In genomic region chr19:23447988-23448497, GRCm38 (mm10) we compare ENCODE assay signal across 8 mouse cellular contexts. TPM values are rescaled to one million over a fixed set of nuclear protein-coding genes. Genes with fewer than 3 reads are reported as not detected.
DNase-seq lines count a peak whose midpoint lies in the region; ATAC-seq and TF ChIP-seq lines count a peak whose summit lies in the region.

Mamdc2 (minus strand) TSS chr19:23448442.

- ATAC-seq in intestine, postnatal 0 days = no peak
- peak; percentile 53 for ATAC-seq in lung, postnatal 0 days

- no peaks in the 10 kb centered on the region for H3K36me3 ChIP-seq in thymus, adult 2 months (ENCODE audit: control insufficient read depth, insufficient read depth, low read length)
- H3K36me3 ChIP-seq in intestine, postnatal 0 days (ENCODE audit: control insufficient read depth, insufficient read depth) = no peaks in the 10 kb centered on the region
- H3K36me3 ChIP-seq in lung, postnatal 0 days (ENCODE audit: insufficient read depth, low read length) = no peaks in the 10 kb centered on the region

- 6% methylated on average over 19 of the region's 19 CpGs for WGBS in thymus, adult 2 months
- WGBS in cerebellum, adult 2 months = 4% methylated on average over 19 of the region's 19 CpGs
- WGBS in intestine, postnatal 0 days = 1% methylated on average over 19 of the region's 19 CpGs
- under 1% methylated on average over 18 of the region's 19 CpGs for WGBS in lung, postnatal 0 days

- H3K4me2 ChIP-seq in intestine, postnatal 0 days (replicated peaks; ENCODE audit: low read depth) = peak within 1 kb of the TSS; percentile 67
- H3K4me2 ChIP-seq in lung, postnatal 0 days (replicated peaks; ENCODE audit: low read depth, low read length) = peak within 1 kb of the TSS; percentile 79

- peaks cover 7% of the 10 kb centered on the region; the same call in 1 of the 2 replicates for H3K9me3 ChIP-seq in intestine, postnatal 0 days (ENCODE audit: control insufficient read depth)
- H3K9me3 ChIP-seq in lung, postnatal 0 days (ENCODE audit: low read length) = no peaks in the 10 kb centered on the region; the same call in 1 of the 2 replicates

- H3K27ac ChIP-seq in thymus, adult 2 months (ENCODE audit: control insufficient read depth, insufficient read depth, low read length) = no peak within 1 kb of the TSS
- H3K27ac ChIP-seq in cerebellum, adult 2 months (ENCODE audit: insufficient read depth, low read length) = no peak within 1 kb of the TSS
- H3K27ac ChIP-seq in gastrocnemius, adult 2 months = peak within 1 kb of the TSS; percentile 69
- no peak within 1 kb of the TSS for H3K27ac ChIP-seq in intestine, postnatal 0 days (ENCODE audit: low read depth, low read length)
- H3K27ac ChIP-seq in lung, postnatal 0 days (ENCODE audit: low read length) = no peak within 1 kb of the TSS

- no peaks in the 10 kb centered on the region for H3K27me3 ChIP-seq in thymus, adult 2 months (ENCODE audit: control insufficient read depth, insufficient read depth, low read length)
- H3K27me3 ChIP-seq in cerebellum, adult 2 months (ENCODE audit: control insufficient read depth, insufficient read depth, low read length) = no peaks in the 10 kb centered on the region
- H3K27me3 ChIP-seq in intestine, postnatal 0 days (replicated peaks; ENCODE audit: control insufficient read depth, insufficient read depth, low read length) = 0 out of 2 replicates have a peak, but pooled peaks cover 4% of the 10 kb centered on the region
- H3K27me3 ChIP-seq in lung, postnatal 0 days (replicated peaks; ENCODE audit: insufficient read depth, low read length) = no peaks in the 10 kb centered on the region

- no peak for TF ChIP-seq EP300 in lung, postnatal 0 days (IDR thresholded peaks at IDR 0.05)

- no peak for TF ChIP-seq CTCF in thymus, adult 2 months (IDR thresholded peaks at IDR 0.05; ENCODE audit: borderline replicate concordance, control insufficient read depth, extremely low read depth, insufficient read depth, low read length, poor library complexity)
- TF ChIP-seq CTCF in cerebellum, adult 2 months (IDR thresholded peaks at IDR 0.05; ENCODE audit: borderline replicate concordance, insufficient read depth, low read depth, low read length) = no peak
- TF ChIP-seq CTCF in gastrocnemius, adult 2 months (IDR thresholded peaks at IDR 0.05) = no peak
- TF ChIP-seq CTCF in intestine, postnatal 0 days (IDR thresholded peaks at IDR 0.05; ENCODE audit: low read depth) = no peak
- TF ChIP-seq CTCF in lung, postnatal 0 days (IDR thresholded peaks at IDR 0.05) = no peak

- no peak for TF ChIP-seq POLR2A in thymus, adult 2 months (IDR thresholded peaks at IDR 0.05; ENCODE audit: control insufficient read depth, extremely low read depth, insufficient read depth, low read length, poor library complexity)
- TF ChIP-seq POLR2A in cerebellum, adult 2 months (IDR thresholded peaks at IDR 0.05; ENCODE audit: borderline replicate concordance, insufficient read depth, low read length) = no peak

- H3K4me3 ChIP-seq in thymus, adult 2 months (ENCODE audit: control insufficient read depth, insufficient read depth, low read length) = peak within 1 kb of the TSS; percentile 15
- peak within 1 kb of the TSS; percentile 64 for H3K4me3 ChIP-seq in cerebellum, adult 2 months (replicated peaks; ENCODE audit: insufficient read depth, low read depth, low read length)
- H3K4me3 ChIP-seq in gastrocnemius, adult 2 months = peak within 1 kb of the TSS; percentile 76
- H3K4me3 ChIP-seq in intestine, postnatal 0 days (ENCODE audit: low read depth, low read length) = peak within 1 kb of the TSS; percentile 50
- H3K4me3 ChIP-seq in lung, postnatal 0 days (ENCODE audit: low read depth, low read length) = peak within 1 kb of the TSS; percentile 43

- DNase-seq in thymus, adult 2 months = no peak
- DNase-seq in thymus, postnatal 25 days = no peak
- peak in 1 of 2 experiments; percentile 14 for DNase-seq in cerebellum, adult 2 months
- DNase-seq in gastrocnemius, adult 2 months = peak; percentile 38
- peak; percentile 25 for DNase-seq in lung, postnatal 0 days (ENCODE audit: low spot score)
- DNase-seq in ovary, adult 18-20 months (ENCODE audit: low spot score) = peak; percentile 3
- no peak for DNase-seq in layer of hippocampus, postnatal 14 days (ENCODE audit: low spot score in 2 of 2)

- peaks cover 12% of the 10 kb centered on the region for H3K4me1 ChIP-seq in thymus, adult 2 months (replicated peaks; ENCODE audit: control insufficient read depth, insufficient read depth, low read length)
- peaks cover 3% of the 10 kb centered on the region; the same call in 1 of the 2 replicates for H3K4me1 ChIP-seq in cerebellum, adult 2 months (ENCODE audit: control insufficient read depth, insufficient read depth, low read length)
- peaks cover 4% of the 10 kb centered on the region; the same call in 1 of the 2 replicates for H3K4me1 ChIP-seq in intestine, postnatal 0 days (replicated peaks; ENCODE audit: control insufficient read depth, insufficient read depth, low read length)
- no peaks in the 10 kb centered on the region; the same call in 1 of the 2 replicates for H3K4me1 ChIP-seq in lung, postnatal 0 days (ENCODE audit: insufficient read depth, low read depth, low read length)

- intact Hi-C loops in gastrocnemius, adult 2 months (cut with DNase I) = no loop called here

- peak within 1 kb of the TSS; percentile 34; the same call in 1 of the 2 replicates for H3K9ac ChIP-seq in intestine, postnatal 0 days (ENCODE audit: low read depth, low read length)
- peak within 1 kb of the TSS; percentile 29 for H3K9ac ChIP-seq in lung, postnatal 0 days (replicated peaks; ENCODE audit: low read depth)

RNA-seq across cellular contexts. Expression of gene Mamdc2, which starts in this region (rescaled TPM):
- polyA plus RNA-seq in thymus, adult 2 months (2012; rRNA removed) = 0.20 and 0.32 TPM in 2 replicates
- polyA plus RNA-seq in cerebellum, adult 2 months (2012; rRNA removed) = 2.7 and 3.6 TPM in 2 replicates
- total RNA-seq in gastrocnemius, adult 2 months (2021) = 1 to 10 TPM; 1.1 TPM
- 2.5 and 2.6 TPM in 2 replicates for polyA plus RNA-seq in intestine, postnatal 0 days (2015; fragmentation: Nextera tagmentation; extraction: Ambion mirVana)
- 12.8 and 13.8 TPM in 2 replicates for polyA plus RNA-seq in lung, postnatal 0 days (2015; fragmentation: Nextera tagmentation; extraction: Ambion mirVana)
- total RNA-seq in layer of hippocampus, postnatal 14 days (2021) = 1 to 10 TPM; 1.3 to 2.3 TPM

Comparison
In these comparisons a context has a peak if more than half of its experiments do, and no peak if none do; other contexts are left out.
1. DNase-seq: peak in gastrocnemius, adult 2 months (single experiment), lung, postnatal 0 days (single experiment) and ovary, adult 18-20 months (single experiment); none in thymus, adult 2 months (single experiment), thymus, postnatal 25 days (single experiment) and layer of hippocampus, postnatal 14 days (0 of 2).
2. H3K4me3 ChIP-seq: peak in every context shown above with its lines; median percentile 76 in gastrocnemius, adult 2 months; 64 in cerebellum, adult 2 months; 50 in intestine, postnatal 0 days; 43 in lung, postnatal 0 days; 15 in thymus, adult 2 months.